ENCODE assay signal across 20 mouse cellular contexts in the genomic region with DNA sequence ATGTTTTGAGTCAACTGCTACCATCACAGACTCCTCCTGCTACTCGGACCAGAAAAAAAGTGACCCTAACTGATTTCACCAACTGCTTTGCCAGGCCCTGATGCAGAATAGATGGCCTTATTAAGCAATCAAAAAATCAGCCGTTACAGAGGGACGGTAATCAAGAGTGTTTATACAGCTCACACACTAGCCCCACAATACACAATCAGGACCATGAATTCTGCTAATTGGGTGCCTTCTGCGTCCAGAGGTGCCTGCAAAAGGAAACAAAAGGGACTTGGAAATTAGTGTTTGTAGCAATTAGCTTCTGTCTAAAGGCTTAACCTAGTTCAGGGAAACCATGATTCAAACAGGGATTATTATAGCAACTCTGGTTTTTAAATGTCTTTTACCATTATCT.
DNase-seq lines count a peak whose midpoint lies in the region; ATAC-seq and TF ChIP-seq lines count a peak whose summit lies in the region.
"Had no signal": no experiment of that assay in that cellular context is flagged by ENCODE, and none has a peak within 500 bp of the region (broad histone marks: within the 10 kb centered on the region; RNA-seq: fewer than 3 reads in every experiment).

No protein-coding gene starts in this region.

- WGBS in hindbrain, embryonic 13.5 days = 18% methylated on average over 4 of the region's 4 CpGs
- WGBS in hindbrain, embryonic 16.5 days = 17% methylated on average over 4 of the region's 4 CpGs
- WGBS in forebrain, embryonic 10.5 days = 12% methylated on average over 4 of the region's 4 CpGs
- WGBS in forebrain, postnatal 0 days = 8% methylated on average over 4 of the region's 4 CpGs

- no peak overlapping the region for H3K4me2 ChIP-seq in hindbrain, embryonic 13.5 days
- H3K4me2 ChIP-seq in hindbrain, embryonic 16.5 days (ENCODE audit: low read length) = no peak overlapping the region
- no peak overlapping the region for H3K4me2 ChIP-seq in forebrain, postnatal 0 days (ENCODE audit: low read depth)
- H3K4me2 ChIP-seq: heart, embryonic 13.5 days; liver, embryonic 11.5 days had no signal

- H3K9me3 ChIP-seq in hindbrain, embryonic 13.5 days = no peaks in the 10 kb centered on the region
- no peaks in the 10 kb centered on the region for H3K9me3 ChIP-seq in hindbrain, embryonic 16.5 days (ENCODE audit: control insufficient read depth, low read length)
- no peaks in the 10 kb centered on the region for H3K9me3 ChIP-seq in forebrain, embryonic 10.5 days
- H3K9me3 ChIP-seq in forebrain, postnatal 0 days (ENCODE audit: low read length) = no peaks in the 10 kb centered on the region
- H3K9me3 ChIP-seq: heart, embryonic 13.5 days had no signal

- no peaks in the 10 kb centered on the region for H3K27me3 ChIP-seq in hindbrain, embryonic 13.5 days
- H3K27me3 ChIP-seq in hindbrain, embryonic 16.5 days (replicated peaks; ENCODE audit: control insufficient read depth, insufficient read depth, low read length) = no peaks in the 10 kb centered on the region
- peaks cover 84% of the 10 kb centered on the region for H3K27me3 ChIP-seq in forebrain, embryonic 10.5 days (ENCODE audit: poor library complexity, severe bottlenecking)
- H3K27me3 ChIP-seq in forebrain, postnatal 0 days (ENCODE audit: insufficient read depth, low read length) = peaks cover 6% of the 10 kb centered on the region; the same call in 1 of the 2 replicates
- H3K27me3 ChIP-seq: heart, embryonic 13.5 days had no signal

- H3K36me3 ChIP-seq in hindbrain, embryonic 13.5 days = no peaks in the 10 kb centered on the region
- H3K36me3 ChIP-seq in hindbrain, embryonic 16.5 days (ENCODE audit: control insufficient read depth, insufficient read depth, low read length) = no peaks in the 10 kb centered on the region
- H3K36me3 ChIP-seq in forebrain, embryonic 10.5 days (replicated peaks) = no peaks in the 10 kb centered on the region
- H3K36me3 ChIP-seq in forebrain, postnatal 0 days (ENCODE audit: insufficient read depth) = no peaks in the 10 kb centered on the region
- H3K36me3 ChIP-seq: heart, embryonic 13.5 days had no signal

- 0 out of 2 replicates have a peak, but pooled peaks have one; percentile 19 for ATAC-seq in hindbrain, embryonic 13.5 days (ENCODE audit: low FRiP score)
- ATAC-seq in hindbrain, embryonic 16.5 days = no peak
- ATAC-seq in forebrain, postnatal 0 days = peak; percentile 56; the same call in 1 of the 2 replicates

- TF ChIP-seq CTCF in forebrain, postnatal 0 days (IDR thresholded peaks at IDR 0.05; ENCODE audit: low read depth) = no peak

- H3K4me1 ChIP-seq in hindbrain, embryonic 13.5 days (replicated peaks) = peaks cover 10% of the 10 kb centered on the region
- H3K4me1 ChIP-seq in hindbrain, embryonic 16.5 days (ENCODE audit: control insufficient read depth, insufficient read depth, low read depth, low read length) = no peaks in the 10 kb centered on the region; the same call in 1 of the 2 replicates
- peaks cover 31% of the 10 kb centered on the region for H3K4me1 ChIP-seq in forebrain, embryonic 10.5 days
- no peaks in the 10 kb centered on the region for H3K4me1 ChIP-seq in forebrain, postnatal 0 days (ENCODE audit: insufficient read depth)
- H3K4me1 ChIP-seq: heart, embryonic 13.5 days had no signal

- DNase-seq in Muller cell, postnatal 12 days (ENCODE audit: inconsistent ontology term) = peak; percentile 69
- peak; percentile 27 for DNase-seq in forebrain, embryonic 10.5 days (ENCODE audit: extremely low spot score, low spot score)
- DNase-seq in forebrain, postnatal 0 days = peak; percentile 15
- no peak for DNase-seq in adrenal gland, adult 2 months
- DNase-seq in spleen, adult 12 weeks (ENCODE audit: low spot score) = no peak
- no peak for DNase-seq in ovary, postnatal 10 days (ENCODE audit: low spot score)
- DNase-seq: B cell, adult 2 months; cerebellum, postnatal 10 days; gastrocnemius, adult 2 months; heart, adult 11 months; heart, postnatal 36 days; kidney, adult 9 months; kidney, postnatal 36 days; lung, adult 18-20 months; lung, postnatal 14 days; thymus, postnatal 4 days had no signal

- H3K9ac ChIP-seq in hindbrain, embryonic 13.5 days = no peak overlapping the region
- no peak overlapping the region for H3K9ac ChIP-seq in hindbrain, embryonic 16.5 days (ENCODE audit: low read depth, low read length)
- no peak overlapping the region for H3K9ac ChIP-seq in forebrain, postnatal 0 days
- H3K9ac ChIP-seq: heart, embryonic 13.5 days had no signal

- no peak overlapping the region for H3K4me3 ChIP-seq in hindbrain, embryonic 13.5 days
- H3K4me3 ChIP-seq in hindbrain, embryonic 16.5 days (ENCODE audit: low read length) = no peak overlapping the region
- H3K4me3 ChIP-seq in forebrain, embryonic 10.5 days = no peak overlapping the region
- H3K4me3 ChIP-seq in forebrain, postnatal 0 days (ENCODE audit: low read depth, low read length) = no peak overlapping the region
- H3K4me3 ChIP-seq: gastrocnemius, adult 2 months; heart, embryonic 13.5 days had no signal

- no peak overlapping the region for H3K27ac ChIP-seq in hindbrain, embryonic 13.5 days
- H3K27ac ChIP-seq in hindbrain, embryonic 16.5 days (ENCODE audit: low read depth, low read length) = no peak overlapping the region
- H3K27ac ChIP-seq in forebrain, embryonic 10.5 days = no peak overlapping the region
- H3K27ac ChIP-seq in forebrain, postnatal 0 days (ENCODE audit: low read depth, low read length) = no peak overlapping the region
- H3K27ac ChIP-seq: gastrocnemius, adult 2 months; heart, embryonic 13.5 days had no signal

Comparison
In these comparisons a context has a peak if more than half of its experiments do, and no peak if none do; other contexts are left out.
1. DNase-seq: peak in Muller cell, postnatal 12 days (single experiment), forebrain, embryonic 10.5 days (single experiment) and forebrain, postnatal 0 days (single experiment); none in adrenal gland, adult 2 months (single experiment), spleen, adult 12 weeks (single experiment) and ovary, postnatal 10 days (single experiment).